Mouse (Mus musculus): ENCODE data around the gene Eif2b5.

The Eif2b5 gene

GRCm38 (mm10) chr16:20489233-20489632 is 9.4 kb upstream of the Eif2b5 start:
- no peak for DNase-seq (ENCODE audit: low spot score in 2 of 2)

GRCm38 (mm10) chr16:20490581-20490980 is 8.0 kb upstream of the Eif2b5 start:
- DNase-seq (ENCODE audit: low spot score in 2 of 2): no peak

GRCm38 (mm10) chr16:20491301-20491700 is 7.3 kb upstream of the Eif2b5 start:
- DNase-seq (ENCODE audit: low spot score in 2 of 2): no peak

GRCm38 (mm10) chr16:20493452-20493851 is 5.2 kb upstream of the Eif2b5 start:
- no peak for DNase-seq (ENCODE audit: low spot score in 2 of 2)

GRCm38 (mm10) chr16:20496671-20497600 is 1.7 kb upstream of the Eif2b5 start:
- peak in 1 of 2 experiments; percentile 30 for DNase-seq (ENCODE audit: low spot score in 2 of 2)

GRCm38 (mm10) chr16:20497980-20498676 is 489 bp upstream of the Eif2b5 start:
- DNase-seq (ENCODE audit: low spot score in 2 of 2): no peak

- DNase-seq (ENCODE audit: low spot score in 2 of 2): no peak
Observed at GRCm38 (mm10) chr16:20506000-20506399, 7.4 kb downstream of the Eif2b5 start.

GRCm38 (mm10) chr16:20509349-20509748 is 10.7 kb downstream of the Eif2b5 start:
- no peak for DNase-seq (ENCODE audit: low spot score in 2 of 2)

- DNase-seq (ENCODE audit: low spot score in 2 of 2): no peak
Observed at GRCm38 (mm10) chr16:20511277-20511847, 12.7 kb downstream of the Eif2b5 start.

- no peak for DNase-seq (ENCODE audit: low spot score in 2 of 2)
Observed at GRCm38 (mm10) chr16:20516032-20516431, 17.4 kb downstream of the Eif2b5 start.

- peak; percentile 91 to 92 for DNase-seq (ENCODE audit: low spot score in 2 of 2)
Observed at GRCm38 (mm10) chr16:20516726-20517201, 18.1 kb downstream of the Eif2b5 start, which contains the start of gene Dvl3. Dvl3 (plus strand) TSS chr16:20516982.

- DNase-seq (ENCODE audit: low spot score in 2 of 2): peak in 1 of 2 experiments; percentile 48
Observed at GRCm38 (mm10) chr16:20517216-20517615, 18.6 kb downstream of the Eif2b5 start.

- DNase-seq (ENCODE audit: low spot score in 2 of 2): no peak
Observed at GRCm38 (mm10) chr16:20517701-20518374, 19.2 kb downstream of the Eif2b5 start.

GRCm38 (mm10) chr16:20523886-20524285 is 25.3 kb downstream of the Eif2b5 start:
- no peak for DNase-seq (ENCODE audit: low spot score in 2 of 2)

GRCm38 (mm10) chr16:20528779-20529178 is 30.2 kb downstream of the Eif2b5 start:
- DNase-seq (ENCODE audit: low spot score in 2 of 2): no peak

GRCm38 (mm10) chr16:20529375-20529774 is 30.8 kb downstream of the Eif2b5 start:
- DNase-seq (ENCODE audit: low spot score in 2 of 2): no peak

- no peak for DNase-seq (ENCODE audit: low spot score in 2 of 2)
Observed at GRCm38 (mm10) chr16:20530941-20531340, 32.3 kb downstream of the Eif2b5 start.

GRCm38 (mm10) chr16:20534617-20535295 is 36.1 kb downstream of the Eif2b5 start:
- no peak for DNase-seq (ENCODE audit: low spot score in 2 of 2)

- peak; percentile 90 to 91 for DNase-seq (ENCODE audit: low spot score in 2 of 2)
Observed at GRCm38 (mm10) chr16:20535296-20536080, 36.9 kb downstream of the Eif2b5 start, which contains the start of gene Ap2m1. Ap2m1 (plus strand) TSS chr16:20535478.

- no peak for DNase-seq (ENCODE audit: low spot score in 2 of 2)
Observed at GRCm38 (mm10) chr16:20536081-20536665, 37.6 kb downstream of the Eif2b5 start.

All from urinary bladder, postnatal 4 days (tissue).